Mouse (Mus musculus): ENCODE data around the gene Slc44a5. TPM values are rescaled to one million over a fixed set of nuclear protein-coding genes. Genes with fewer than 3 reads are reported as not detected.
A peak's percentile ranks its signal among the peaks of the same experiment; 100 is the strongest.
"Not testable (repeated sequence)": the region's sequence is repeated elsewhere in the genome, so short reads cannot be mapped to it uniquely, and the experiment has no call there.

Slc44a5 gene
- total RNA-seq, 2 experiments from 2014 or later = 7.0 to 8.3 TPM

DNA sequence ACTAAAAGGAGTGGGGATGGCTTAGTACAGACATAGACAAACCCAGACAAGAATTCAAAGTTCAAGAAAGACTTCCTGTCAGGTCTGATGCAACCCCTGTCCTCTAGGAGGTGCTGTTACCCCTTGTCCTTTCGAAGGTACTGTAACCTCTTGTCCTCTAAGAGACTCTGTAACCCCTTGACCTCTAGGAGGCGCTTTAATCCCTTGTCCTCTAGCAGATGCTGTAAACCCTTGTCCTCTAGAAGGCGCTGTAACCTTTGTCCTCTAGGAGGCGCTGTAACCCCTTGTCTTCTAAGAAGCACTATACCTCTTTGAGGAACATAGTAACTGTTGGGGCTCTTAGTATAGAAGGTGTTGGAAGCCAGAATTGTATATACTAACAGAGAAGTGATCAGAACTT is 4.7 kb upstream of the Slc44a5 start:
- DNase-seq (ENCODE audit: low spot score in 2 of 2) = peak in 1 of 2 experiments; percentile 32

DNA sequence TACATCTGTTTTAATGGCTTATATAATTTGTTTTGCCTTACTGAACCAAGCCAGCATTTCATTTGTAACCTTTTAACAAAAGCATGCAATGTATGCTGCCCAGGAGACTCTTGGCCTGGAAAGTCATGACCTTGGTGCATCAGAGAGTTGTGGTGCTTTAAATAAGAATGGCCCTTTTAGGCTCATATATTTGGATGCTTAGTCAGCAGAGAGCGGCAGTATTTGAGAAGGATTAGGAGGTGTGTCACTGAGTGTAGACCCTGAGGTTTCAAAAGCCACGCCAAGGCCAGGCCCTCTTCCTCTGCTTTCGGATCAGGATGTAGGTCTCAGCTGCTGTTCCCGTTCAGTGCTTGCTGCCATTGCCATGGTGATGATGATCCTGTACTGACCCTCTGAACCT is 3.8 kb upstream of the Slc44a5 start:
- DNase-seq (ENCODE audit: low spot score in 2 of 2) = no peak

DNA sequence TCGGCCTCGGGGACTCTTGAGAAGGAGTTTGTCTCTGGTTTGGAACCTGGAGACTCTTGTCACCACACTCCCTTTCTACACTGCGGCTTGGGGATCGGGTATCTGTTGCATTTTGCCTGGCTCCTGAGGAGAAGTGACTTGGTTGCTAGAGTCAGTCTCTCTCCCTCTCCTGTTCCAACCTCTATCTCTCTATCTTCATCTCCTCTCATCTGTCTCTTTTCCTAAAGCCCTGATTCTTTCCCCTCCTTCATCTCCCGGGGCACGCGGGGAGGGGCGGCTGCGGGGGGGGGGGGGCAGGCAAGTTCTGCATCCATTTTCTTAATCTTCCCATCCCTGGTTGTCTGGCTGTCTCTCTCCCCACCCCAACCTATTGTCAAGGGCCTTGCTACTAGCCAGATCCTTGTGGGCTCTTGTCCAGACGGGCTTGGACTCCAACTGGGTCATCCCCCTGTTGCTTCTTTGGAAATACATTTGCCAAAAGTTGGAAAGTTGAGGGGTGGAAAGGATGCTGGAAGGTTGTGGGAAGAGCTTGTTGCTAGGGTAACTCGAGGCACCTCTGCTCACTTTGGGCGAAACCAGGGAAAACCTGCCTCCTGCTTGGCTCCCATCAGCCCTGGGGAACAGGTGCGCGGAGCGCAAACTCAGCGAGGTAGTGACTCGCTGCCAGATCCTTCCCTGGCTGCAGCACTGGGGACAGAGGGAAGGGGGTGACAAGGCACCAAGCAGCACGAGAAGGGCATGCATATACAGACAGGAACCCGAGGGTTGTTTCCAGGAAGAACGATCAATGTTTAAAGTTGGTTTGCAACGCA is 919 bp downstream of the Slc44a5 start:
- no peak for DNase-seq (ENCODE audit: low spot score in 2 of 2)

DNA sequence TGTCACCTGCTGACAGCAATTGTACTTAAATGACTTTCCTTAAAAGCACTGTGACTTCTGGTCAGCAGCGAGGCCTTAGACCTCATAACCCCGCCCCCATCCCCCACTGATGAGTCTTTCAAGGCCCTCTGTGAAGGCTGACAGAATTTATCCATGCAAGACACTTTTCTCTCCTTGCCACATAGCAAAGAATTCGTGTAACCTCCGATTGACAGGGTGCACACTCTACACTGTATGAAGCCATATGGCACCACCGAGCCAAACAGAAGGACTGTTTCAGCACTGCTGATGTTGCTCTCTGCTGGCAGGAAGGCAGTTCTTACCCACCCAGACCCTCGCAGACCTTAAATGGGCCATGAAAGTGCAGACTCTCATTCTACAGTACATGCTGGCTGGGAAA is 1.8 kb downstream of the Slc44a5 start:
- no peak for DNase-seq (ENCODE audit: low spot score in 2 of 2)

DNA sequence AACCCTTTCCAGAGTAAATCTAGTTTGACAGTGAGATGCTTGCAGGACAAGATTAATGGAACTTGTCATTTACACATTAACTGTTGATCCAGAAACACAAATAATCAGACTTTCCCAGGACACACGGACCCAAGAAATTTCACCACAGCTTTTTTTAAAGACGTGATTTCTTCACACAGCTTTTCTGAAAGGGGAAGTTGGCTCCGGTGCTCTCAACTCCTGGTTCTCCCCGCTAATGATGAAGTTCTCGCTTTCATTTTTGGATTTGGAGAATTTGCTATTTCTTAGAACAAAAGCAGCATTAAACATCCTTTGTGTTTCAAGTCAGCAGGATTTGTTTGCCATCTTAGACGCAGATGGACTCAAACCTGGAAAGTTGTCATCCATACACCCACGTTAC is 2.6 kb downstream of the Slc44a5 start:
- DNase-seq (ENCODE audit: low spot score in 2 of 2) = no peak

DNA sequence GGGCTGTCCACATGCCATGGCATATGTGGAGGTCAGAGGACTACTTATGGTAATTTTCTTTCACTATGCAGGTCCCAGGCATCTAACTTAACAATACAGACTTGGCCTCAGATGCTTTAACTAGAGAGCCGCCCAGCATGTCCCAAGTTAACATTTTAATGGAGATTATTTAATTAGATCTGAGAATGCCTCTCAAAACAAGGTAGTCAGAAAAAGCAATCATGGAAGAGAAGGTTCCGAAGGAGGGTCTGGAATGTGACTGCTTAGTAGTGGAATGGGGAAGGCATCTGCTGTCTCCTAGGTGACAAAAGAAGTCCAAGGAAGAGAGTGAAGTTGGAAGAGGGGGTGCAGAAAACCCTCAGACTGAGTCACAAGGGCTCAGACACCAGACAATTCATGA is 7.4 kb downstream of the Slc44a5 start:
- no peak for DNase-seq (ENCODE audit: low spot score in 2 of 2)

DNA sequence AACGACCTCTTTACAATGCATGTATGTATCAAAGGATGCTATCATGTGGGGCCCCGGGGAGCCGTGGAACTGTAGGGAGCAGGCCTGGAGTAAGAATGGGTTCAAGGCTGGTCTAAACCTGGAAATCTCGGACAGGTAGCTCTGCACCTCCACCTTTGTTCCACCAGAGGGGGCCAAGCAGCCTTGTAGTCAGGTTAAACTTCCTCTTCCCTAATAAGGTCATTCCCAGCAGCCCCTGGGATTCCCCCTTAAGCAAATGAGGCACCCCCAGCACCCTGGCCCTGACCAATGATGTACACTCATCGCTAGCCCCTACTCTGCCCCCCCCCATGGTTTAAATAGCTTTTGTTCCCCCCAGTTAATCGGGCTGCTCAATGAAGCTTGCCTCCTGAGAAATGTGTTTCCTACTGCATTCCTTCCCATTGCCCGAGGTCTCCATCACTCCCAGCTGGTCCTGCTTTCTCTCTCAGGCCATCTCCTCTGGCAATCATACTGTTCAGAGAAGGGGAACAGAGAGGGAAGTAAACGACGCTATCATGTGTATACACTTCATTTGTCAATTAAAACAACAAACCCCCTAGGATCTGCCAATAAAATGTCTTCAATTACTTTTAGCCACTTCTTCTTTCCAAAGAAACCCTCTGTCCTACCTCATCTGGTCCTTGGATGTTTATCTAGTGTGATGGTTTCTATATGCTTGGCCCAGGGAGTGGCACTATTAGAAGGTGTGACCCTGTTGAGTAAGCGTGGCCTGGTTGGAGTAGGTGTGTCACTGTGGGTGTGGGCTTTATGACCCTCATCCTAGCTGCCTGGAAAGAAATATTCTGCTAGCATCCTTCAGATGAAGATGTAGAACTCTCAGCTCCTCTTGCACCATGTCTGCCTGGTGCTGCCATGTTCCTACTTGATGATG is 11.4 kb downstream of the Slc44a5 start:
- DNase-seq (ENCODE audit: low spot score in 2 of 2) = peak; percentile 23

DNA sequence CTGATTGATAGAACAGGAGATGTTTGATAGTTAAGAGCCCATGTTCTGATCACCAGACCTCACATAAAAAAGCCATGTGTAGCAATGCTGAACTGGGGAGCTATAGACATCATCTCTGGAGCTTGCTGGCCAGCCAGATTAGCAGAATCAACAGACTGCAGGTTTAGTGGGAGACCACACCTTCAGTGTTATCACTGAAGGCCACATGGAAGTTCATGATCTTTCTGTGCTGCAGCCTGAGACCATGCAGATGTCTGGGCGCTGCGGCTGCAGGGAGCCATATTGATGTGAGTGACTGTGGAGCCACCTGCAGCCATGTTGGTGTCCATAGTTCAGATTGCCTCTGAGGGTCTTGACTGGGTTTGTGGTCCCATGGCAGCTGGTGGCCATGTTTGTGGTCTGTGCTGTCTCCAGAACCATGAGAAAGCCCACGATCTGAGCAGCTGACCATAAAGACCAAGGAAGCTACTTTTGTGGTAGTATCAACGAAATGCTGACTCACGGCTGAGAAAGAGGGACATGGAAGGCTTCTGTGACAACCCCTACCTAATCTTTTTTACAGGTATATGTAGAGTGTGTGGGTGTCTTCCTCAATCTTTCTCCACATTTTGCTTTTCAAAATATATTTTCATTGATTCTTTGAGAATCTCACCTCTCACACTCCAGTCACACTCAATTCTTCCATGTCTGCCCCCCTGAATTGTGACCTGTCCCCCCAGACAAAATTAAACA is 26.7 kb downstream of the Slc44a5 start:
- no peak for DNase-seq (ENCODE audit: low spot score in 2 of 2)

DNA sequence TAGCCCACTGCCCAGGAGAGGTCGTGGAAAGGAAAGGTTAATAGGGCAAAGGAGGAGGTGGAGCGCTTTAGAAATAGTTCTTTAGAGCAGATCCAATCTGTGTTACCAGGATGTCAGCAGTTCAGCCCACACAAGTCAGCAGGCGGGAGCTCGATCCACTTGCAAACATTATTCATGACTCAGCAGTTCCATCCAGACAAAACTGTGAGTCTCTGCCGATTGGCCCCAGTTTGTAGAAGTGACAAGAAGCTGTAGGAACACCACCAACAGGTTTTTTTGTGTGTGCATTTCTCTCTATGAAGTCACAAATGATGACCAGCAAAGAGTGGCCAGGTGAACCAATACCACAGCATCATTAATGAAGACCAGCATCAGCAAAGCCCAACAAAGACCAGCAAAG is 28.1 kb downstream of the Slc44a5 start:
- no peak for DNase-seq (ENCODE audit: low spot score in 2 of 2)

DNA sequence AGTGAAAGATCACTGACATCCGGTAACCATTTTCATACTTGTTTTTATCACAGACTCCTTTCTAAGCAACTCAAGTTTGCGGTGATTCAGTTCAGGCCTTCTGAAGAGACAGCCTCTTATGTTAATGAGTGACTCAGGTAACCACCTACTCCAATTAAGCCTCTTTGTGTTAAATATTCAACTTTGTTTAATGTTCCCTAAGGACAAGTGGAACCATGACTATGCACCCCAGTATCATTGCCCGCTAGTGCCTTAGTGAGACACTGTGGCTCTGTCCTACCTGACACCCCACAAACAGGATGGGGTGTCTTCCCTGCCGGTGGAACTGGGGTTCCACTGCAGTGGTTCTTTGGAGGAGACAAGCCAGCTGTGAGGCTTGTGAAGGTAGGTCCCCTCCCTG is 73.6 kb downstream of the Slc44a5 start:
- DNase-seq (ENCODE audit: low spot score in 2 of 2) = no peak

DNA sequence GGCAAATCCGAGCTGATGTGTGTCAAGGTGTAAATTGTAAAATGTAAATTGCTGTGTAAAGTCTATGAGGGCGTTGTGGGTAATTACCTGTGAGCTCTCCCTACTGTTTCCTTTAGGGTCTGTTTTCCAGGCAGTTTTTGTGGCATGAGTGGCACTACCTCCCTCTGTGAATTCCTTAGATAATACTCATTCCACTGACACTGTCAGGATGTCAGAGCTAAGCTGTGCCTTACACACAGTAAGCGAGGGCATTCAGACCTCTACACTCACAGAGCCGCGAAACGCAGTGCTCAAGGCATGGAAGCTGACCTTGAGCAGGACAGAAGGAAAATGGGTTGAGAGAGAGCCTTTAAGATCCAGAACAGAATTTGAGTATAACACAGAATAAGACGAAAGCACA is 80.1 kb downstream of the Slc44a5 start:
- no peak for DNase-seq (ENCODE audit: low spot score in 2 of 2)

DNA sequence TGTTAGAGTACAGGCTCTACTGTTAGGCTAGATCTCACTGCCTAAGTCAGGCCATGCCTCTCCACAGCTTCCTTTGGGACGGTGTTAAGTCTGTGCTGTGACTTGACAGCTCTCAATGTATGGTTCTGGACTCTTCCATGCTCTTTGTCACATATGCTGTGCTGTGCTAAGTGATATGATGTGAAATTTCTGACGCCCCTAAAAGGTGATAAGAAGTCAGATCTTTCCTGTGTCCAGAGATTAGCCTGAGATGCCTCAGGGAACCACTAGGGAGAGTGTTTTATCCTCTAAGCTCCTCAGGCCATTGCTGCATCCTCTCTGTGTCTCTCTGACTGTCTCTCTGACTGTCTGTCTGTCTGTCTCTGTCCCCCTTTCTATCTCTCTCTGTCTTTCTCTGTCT is 84.2 kb downstream of the Slc44a5 start:
- DNase-seq (ENCODE audit: low spot score in 2 of 2) = no peak

DNA sequence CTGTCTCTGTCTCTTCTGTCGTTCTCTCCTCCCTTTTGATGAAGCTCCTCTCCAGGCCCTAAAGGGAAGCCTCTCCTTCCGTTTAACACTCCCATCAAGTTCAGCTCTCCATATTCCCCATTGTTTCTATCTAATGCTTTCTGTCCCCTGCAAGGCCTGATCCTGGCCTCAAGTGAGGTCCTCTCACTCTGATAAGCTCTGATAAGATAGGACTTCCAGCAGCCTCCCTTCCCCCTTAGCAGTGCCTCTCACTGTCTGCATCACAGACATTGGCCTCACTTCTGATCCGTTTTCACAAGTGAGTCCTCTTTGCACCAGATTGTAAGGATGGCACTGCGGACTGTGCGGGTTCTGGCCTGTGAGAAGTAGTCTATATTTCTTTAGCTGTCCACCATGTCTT is 85.0 kb downstream of the Slc44a5 start:
- no peak for DNase-seq (ENCODE audit: low spot score in 2 of 2)

DNA sequence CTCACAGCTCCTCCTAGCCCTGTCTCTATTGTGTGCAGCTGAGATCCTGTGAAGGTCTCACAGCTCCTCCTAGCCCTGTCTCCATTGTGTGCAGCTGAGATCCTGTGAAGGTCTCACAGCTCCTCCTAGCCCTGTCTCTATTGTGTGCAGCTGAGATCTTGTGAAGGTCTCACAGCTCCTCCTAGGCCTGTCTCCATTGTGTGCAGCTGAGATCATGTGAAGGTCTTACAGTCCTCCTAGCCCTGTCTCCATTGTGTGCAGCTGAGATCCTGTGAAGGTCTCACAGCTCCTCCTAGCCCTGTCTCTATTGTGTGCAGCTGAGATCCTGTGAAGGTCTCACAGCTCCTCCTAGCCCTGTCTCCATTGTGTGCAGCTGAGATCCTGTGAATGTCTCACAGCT is 98.8 kb downstream of the Slc44a5 start:
- not testable (repeated sequence) for DNase-seq (ENCODE audit: low spot score in 2 of 2)

DNA sequence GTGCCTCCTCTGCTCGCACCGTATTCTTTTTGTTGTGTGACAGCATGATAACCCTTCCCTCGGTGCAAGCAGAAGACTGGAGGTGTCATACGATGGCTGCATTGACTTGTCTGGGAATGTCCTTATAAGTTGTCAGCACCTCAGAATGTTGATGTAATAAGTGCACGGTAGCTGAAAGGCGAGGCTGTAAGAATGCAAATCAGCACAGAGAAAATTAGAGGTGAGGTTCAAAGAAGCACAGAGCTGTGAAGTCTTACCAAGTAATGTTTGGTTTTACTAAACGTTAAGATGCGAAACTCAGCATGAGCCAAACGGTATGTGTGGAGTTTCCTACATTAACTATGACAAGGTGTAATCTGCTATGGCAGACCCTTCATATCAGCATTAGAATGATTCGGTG is 102.5 kb downstream of the Slc44a5 start:
- DNase-seq (ENCODE audit: low spot score in 2 of 2) = no peak

DNA sequence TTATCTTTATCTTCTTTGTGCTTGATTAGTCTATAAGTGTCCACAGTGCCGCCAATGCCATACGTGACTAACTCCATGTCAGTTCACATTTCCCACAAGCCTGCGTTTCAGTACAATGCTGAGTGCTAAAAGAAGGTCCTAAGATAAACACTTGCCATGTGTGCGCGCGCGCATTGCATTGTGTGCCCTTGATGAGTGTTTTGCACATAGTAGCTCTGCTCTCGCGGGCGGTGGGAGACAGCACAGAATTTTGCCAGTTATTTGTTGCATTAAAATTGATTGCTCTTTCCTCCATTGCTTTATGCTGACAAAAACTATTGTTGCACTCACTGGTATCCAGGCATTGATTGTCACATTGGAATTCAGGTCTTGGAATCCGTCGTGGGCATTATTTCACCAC is 108.5 kb downstream of the Slc44a5 start:
- no peak for DNase-seq (ENCODE audit: low spot score in 2 of 2)

DNA sequence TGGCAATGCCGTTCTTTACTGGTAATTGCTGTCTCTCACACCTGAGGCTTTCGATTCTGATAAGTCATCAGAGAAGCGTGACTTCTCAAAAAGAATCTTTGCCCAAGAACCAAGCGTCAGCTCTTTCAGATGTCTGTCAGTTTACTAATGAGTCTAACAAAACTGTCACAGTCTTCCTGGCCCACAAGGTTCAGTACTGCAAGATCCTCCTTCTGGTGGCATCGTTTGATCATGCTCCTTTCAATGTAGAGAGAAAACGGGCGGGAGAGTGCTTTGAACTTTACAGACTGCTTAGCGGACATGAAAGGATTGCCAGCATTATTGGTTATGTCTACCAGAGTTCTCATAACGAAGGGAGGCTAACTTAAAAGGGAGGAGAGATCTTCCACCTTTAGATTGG is 109.0 kb downstream of the Slc44a5 start:
- DNase-seq (ENCODE audit: low spot score in 2 of 2) = no peak

DNA sequence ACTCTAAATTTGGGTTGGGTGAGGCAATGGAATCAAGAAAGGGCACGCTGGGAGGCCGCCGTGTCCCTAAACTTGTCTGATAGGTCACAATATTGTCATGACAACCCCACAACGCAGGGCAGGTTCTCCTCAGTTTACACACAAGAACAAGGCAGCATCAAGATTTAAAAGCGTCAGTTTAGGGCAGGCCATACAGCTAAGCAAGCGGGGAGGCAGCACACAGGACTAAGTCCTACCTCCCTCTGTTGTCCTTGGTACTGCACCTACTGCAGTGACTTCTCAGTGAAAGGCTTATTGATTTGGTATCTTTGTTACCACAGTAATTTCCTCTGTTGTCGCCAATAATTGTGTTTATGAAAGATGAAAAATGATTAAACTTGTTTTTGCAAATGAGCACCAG is 109.7 kb downstream of the Slc44a5 start:
- DNase-seq (ENCODE audit: low spot score in 2 of 2) = no peak

DNA sequence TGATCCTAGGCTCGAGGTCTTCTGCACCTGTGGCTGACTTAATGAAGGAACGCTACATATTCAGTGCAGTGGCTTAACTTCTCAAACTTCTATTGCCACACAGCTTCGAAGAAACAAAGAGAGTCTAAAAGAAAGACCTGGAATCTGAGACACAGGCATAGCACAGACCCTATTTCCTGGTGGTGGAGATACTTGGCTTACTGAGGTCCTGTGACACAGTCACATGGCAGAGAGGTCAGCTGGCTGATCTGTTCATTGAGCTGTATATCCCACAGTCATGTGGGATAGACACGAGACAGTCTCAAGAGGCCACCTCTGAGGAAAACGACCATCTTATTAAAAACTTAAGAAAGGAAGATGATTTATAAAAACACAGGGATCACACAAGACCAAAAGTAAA is 116.8 kb downstream of the Slc44a5 start:
- DNase-seq (ENCODE audit: low spot score in 2 of 2) = no peak

DNA sequence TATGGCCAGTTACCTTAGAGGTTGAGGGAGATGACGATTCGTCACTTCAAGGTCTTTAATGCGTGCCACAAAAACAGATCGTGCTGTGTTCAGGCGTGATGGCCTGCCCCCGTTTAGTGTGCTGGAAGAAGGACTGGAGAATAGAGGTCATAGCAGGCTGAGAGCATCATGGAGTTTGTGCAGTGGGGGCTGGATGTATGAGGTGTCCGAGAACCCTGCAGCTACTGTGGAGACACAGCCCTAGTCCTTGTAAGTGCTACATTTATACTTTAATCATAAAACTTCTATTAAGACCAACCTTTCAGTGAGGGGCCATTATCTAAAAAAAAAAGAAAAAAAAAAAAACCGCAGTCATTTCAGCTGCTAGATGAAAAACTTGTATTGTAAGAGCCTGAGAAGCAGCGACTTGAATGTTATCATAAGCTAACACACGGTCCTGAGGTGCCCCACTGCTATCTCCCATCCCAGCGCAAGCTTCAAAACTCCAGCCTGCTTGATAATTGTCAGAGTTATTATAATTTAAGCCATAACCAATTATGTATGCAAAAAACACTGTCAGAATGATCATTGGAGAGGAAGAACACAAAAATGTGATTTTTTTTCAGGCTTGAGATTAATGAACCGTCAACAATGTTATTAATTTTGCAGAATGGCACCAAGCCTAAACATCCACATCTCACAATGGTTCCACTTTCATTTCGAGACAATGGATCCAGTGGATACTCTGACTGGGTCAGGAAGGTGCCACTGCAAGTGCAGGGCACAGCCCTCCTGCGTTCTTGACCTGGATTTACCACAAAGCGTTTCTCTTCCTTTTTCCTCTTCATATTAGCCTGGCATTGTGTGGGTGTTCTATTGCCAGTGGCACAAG is 118.5 kb downstream of the Slc44a5 start:
- DNase-seq (ENCODE audit: low spot score in 2 of 2) = no peak

DNA sequence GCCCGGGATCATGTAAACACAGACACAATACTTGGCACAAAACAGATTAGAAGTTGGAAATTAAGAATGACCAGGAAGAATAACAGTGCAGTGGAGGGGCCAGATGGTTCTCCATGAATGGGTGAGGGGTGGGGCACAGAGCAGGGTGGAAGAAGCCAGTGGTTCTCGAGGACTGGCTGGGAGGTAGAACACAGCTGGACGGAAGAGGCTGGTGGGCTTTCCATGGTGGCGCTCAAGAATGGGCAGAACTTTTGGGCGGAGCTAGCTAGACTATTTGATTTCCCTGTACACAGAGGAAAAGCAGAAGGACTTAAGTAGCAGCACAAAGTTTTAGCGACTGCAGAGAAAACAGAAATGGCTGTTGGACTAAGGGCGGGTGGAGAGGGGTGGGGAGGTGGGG is 119.2 kb downstream of the Slc44a5 start:
- no peak for DNase-seq (ENCODE audit: low spot score in 2 of 2)
